Mouse (Mus musculus): Measurements from ENCODE around the gene Pou3f1.

Gene Pou3f1

DNA sequence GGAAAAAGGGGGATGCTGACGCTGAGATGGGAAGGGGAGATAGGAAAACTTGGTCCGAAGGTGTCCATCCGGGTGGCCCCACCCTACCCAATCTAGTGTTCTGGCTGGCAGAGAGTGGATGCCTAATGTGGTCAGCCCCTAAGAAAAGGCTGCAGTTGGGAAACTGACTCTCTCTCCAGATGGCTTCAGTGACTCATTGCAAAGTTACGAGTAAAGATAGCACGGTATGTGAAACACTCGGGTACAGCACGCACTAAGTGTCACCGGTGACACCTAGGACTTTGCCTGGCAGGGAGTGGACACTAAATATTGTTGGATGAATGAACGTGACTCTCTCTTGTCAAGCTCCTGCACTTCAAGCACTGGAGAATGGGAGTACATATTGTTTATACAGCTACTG, 12.7 kb upstream of the Pou3f1 start:
- ChIA-PET CTCF (interaction anchor here in 2 of 4 experiments (0.9 to 1.8 kb wide), 2 partner anchors 13 to 15 kb away, joined by 3 read pairs; partner anchors contain the start of gene Pou3f1 (in 1 of the 2)), POLR2A (no interaction called here)

DNA sequence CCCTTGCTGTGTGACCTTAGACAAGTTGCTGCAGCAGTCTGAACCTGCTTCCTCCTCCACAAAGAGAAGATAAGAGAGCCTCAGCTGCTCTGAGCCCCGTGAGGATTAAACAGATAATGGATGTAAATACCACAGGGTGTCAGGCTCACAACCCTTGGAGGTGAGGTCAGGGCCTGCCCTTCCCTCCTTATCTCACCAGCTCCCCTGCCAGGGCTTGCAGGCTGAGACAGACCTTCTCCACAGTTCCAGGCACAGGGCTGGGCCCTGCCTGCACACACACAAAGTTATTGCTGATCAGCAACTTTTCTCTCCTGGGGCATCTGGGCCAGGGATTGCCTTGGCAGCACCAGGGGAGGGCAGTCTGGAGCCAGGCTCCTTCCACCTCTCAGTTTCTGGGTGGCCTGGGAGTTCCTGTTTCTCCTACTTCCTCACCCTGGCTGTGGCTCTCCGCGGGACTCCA, 11.6 kb upstream of the Pou3f1 start:
- CTCF ChIA-PET, result interaction anchor here in 3 of 4 experiments (0.6 to 1.8 kb wide), 5 partner anchors 12 to 60 kb away, joined by 3 to 4 read pairs (median 3); partner anchors contain the start of gene Pou3f1 (in 1 of the 3)
- POLR2A ChIA-PET, result interaction anchor here in 3 of 4 experiments (0.5 to 2.9 kb wide), 8 partner anchors 8 to 1541 kb away, joined by 3 to 7 read pairs (median 3); partner anchors contain the start of gene Pou3f1 (in 2 of the 3)

DNA sequence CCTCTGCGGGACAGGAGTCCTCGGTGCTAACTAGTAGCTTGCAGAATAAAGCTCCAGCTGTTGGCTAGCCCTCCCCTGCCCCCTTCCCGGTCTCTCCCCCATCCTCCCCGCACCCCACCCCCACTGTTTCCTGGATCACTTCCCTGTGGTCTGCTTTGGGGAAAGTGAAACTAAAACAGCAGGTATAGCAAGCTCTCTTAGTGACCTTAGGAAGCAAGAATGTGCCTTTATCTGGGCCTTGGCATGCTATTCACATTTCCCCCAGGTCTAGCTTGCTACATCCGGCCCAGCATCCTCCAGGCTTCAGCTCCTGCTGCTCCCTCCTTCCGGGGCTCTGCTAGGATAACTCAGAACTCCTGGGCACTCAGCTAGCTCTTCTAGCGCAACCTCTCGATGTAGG, 10.0 kb upstream of the Pou3f1 start:
- CTCF ChIA-PET, result interaction anchor here in 3 of 4 experiments (0.6 to 1.3 kb wide), 5 partner anchors 10 to 1669 kb away, joined by 3 to 6 read pairs (median 4); partner anchors contain the start of gene Pou3f1 (in 2 of the 3)
- POLR2A ChIA-PET, result interaction anchor here in 3 of 4 experiments (0.6 to 2.9 kb wide), 6 partner anchors 10 to 184 kb away, joined by 3 to 7 read pairs (median 3); partner anchors contain the start of gene Pou3f1 (in 2 of the 3)

DNA sequence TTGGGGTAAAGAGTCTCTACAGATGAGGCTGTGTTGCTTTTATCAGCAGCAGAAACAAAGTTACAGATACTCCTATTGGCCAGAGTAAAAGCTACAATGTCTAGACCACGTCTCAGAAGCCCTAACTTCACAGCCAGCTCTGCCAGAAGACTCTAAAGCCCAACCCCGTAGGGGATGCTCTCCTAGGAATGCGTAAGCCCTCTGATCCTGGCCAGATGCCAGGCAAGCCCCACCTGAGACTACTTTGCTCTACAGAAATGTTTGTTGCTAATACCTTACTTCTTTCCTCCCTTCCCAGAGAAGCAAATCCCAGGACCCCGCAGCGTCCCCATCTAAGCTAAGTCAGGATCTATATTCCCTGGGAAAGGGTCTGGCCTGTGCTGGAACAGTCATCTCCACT, 8.7 kb upstream of the Pou3f1 start:
- ChIA-PET POLR2A (interaction anchor here in 2 of 4 experiments (0.6 to 2.9 kb wide), 3 partner anchors 9 to 63 kb away, joined by 3 to 7 read pairs (median 3); partner anchors contain the start of gene Pou3f1 (in 1 of the 2)), CTCF (no interaction called here)

DNA sequence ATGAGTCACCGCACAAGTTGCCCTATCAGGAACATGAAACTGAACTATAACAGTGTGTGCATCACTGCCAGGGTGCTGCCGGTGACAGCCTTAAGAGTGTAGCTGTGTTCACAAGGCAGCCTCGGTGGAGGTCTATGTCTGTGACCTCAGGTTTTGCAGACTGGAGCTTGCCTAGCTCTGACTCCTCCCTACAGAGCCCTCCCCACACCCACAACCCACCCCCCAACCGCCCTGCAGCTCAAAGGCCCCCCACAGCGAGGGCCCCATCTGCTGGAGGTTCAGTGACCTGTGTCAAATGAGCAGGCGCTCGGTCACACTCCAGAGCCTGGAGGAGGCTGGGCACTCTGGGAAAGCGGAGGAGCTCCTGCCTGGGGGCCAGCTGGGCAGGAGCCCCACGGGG, 3.7 kb upstream of the Pou3f1 start:
- ChIA-PET POLR2A (interaction anchor here in 2 of 4 experiments (0.7 to 1.6 kb wide), 7 partner anchors 8 to 77 kb away, joined by 3 to 6 read pairs (median 4); no protein-coding TSS in a partner anchor), CTCF (interaction anchor here in 3 of 4 experiments (0.5 to 1.2 kb wide), 8 partner anchors 12 to 511 kb away, joined by 3 to 6 read pairs (median 3); no protein-coding TSS in a partner anchor)

DNA sequence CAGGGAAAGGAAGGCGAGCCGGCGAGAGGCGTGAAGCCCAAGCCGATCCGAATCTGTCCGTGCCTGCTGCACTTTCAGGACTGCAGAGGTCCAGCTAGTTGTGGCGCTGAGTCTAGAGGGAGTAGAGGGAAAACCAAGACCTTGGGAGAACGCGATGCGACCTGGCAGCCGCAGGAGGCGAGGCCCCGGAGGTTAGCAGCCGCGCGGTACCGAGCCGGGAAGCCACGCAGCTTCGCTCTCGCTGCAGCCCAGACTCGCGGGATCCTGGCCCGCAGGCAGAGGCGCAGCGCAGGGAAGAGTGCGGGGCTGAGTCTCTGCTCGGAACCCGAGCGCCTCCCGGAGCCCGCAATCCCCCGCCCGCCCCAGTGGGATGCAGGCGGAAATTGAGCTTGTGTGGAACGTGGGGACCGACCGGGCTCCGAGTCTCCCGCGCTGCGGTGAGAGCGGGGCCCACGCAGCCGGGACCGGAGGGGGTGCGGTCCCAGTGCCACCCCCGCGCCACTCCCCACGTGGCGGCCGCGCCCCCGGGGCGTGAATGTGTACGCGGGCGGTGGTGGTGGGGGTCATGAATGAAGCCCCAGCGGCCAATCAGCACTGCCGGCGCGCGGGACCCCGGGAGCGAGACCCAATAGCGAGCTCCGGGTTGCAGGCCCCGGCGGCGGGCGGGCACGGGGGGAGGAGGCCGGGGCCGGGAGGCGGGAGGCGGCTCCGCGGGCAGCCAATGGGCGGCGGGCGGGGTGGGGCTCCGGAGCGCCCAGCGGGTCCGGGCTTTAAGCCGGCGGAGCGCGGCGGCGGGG, 445 bp downstream of the Pou3f1 start:
- ChIA-PET POLR2A (interaction anchor here in 3 of 4 experiments (0.5 to 3.4 kb wide), 58 partner anchors 8 to 1187 kb away, joined by 3 to 15 read pairs (median 4); partner anchors contain the start of genes Fhl3 (in 1 of the 3), Mtf1 (in 1 of the 3) and Utp11 (in 1 of the 3)), CTCF (interaction anchor here in 3 of 4 experiments (0.6 to 1.5 kb wide), 13 partner anchors 10 to 708 kb away, joined by 3 to 5 read pairs (median 4); partner anchors contain the start of gene Utp11 (in 1 of the 3))

DNA sequence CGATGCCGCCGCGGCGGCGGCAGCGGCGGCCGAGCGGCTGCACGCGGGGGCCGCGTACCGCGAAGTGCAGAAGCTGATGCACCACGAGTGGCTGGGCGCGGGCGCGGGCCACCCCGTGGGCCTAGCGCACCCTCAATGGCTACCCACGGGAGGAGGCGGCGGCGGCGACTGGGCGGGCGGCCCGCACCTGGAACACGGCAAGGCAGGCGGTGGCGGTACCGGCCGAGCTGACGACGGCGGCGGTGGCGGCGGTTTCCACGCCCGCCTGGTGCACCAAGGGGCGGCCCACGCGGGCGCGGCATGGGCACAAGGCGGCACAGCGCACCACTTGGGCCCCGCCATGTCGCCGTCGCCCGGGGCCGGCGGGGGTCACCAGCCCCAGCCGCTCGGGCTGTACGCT, 1.2 kb downstream of the Pou3f1 start:
- ChIA-PET CTCF (interaction anchor here in 2 of 4 experiments (0.9 to 1.5 kb wide), 7 partner anchors 9 to 171 kb away, joined by 3 to 5 read pairs (median 4); partner anchors contain the start of gene Utp11 (in 1 of the 2)), POLR2A (interaction anchor here in 3 of 4 experiments (0.5 to 3.4 kb wide), 39 partner anchors 8 to 512 kb away, joined by 3 to 15 read pairs (median 4); partner anchors contain the start of genes Fhl3 (in 1 of the 3), Mtf1 (in 1 of the 3) and Utp11 (in 1 of the 3))

DNA sequence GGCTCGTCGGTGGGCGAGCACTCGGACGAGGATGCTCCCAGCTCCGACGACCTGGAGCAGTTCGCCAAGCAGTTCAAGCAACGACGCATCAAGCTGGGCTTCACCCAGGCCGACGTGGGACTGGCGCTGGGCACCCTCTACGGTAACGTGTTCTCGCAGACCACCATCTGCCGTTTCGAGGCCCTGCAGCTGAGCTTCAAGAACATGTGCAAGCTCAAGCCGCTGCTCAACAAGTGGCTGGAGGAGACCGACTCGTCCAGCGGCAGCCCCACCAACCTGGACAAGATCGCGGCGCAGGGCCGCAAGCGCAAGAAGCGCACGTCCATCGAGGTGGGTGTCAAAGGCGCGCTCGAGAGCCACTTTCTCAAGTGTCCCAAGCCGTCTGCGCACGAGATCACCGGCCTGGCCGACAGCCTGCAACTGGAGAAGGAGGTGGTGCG, 1.8 kb downstream of the Pou3f1 start:
- CTCF ChIA-PET, result interaction anchor here in 2 of 4 experiments (0.5 to 1.3 kb wide), 2 partner anchors 14 to 430 kb away, joined by 3 read pairs; no protein-coding TSS in a partner anchor
- POLR2A ChIA-PET, result interaction anchor here in 3 of 4 experiments (0.6 to 3.4 kb wide), 15 partner anchors 9 to 480 kb away, joined by 3 to 15 read pairs (median 4); partner anchors contain the start of genes Mtf1 (in 1 of the 3) and Utp11 (in 1 of the 3)

DNA sequence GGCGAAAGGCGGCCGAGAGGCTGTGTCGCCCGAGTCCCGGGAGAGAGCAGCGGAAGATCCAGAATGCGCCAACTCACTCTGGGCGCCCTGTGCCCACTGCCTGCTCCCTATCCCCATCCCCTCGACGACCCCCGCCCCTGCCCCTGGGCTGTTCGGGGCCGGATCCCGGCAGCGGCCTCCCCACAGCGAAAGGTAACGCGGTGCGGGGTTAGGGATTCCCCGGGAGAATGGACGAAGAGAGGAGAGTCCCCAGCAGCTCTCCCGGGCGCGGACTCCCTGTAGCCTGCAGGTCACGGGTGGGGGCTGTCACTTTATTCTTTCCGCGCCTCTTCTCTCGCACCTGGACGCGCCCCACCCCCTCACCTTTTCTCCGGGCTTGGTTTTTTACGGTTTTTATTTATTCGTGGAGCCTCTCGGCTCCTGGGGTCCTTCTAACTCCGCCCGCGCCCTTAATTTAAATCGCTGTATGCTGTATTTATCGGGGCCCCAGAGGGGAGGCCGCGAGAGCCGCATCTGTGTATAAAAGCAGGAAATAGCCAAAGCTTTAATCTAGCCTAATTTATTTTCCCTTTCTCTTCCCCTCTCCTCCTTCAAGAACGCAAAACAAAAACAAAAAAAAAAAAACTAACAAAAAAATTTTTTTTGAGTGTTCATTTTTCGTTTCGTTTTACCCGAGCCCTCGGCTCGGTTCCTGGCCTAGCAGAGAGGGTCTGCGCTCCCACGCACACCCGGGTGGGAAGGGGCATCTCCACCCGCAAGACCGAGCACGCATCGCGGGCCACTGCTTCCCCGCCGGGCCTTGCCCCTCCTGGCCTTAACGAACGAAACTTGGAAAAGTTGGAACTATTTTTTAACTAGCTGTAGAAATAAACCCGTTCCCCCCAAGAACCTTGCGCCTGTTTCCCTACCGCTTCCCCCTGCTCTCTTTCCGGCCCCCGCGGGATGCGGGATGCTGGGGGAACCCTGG, 2.9 kb downstream of the Pou3f1 start:
- POLR2A ChIA-PET, result interaction anchor here in 3 of 4 experiments (0.6 to 3.4 kb wide), 8 partner anchors 12 to 1353 kb away, joined by 3 to 14 read pairs (median 3); no protein-coding TSS in a partner anchor
- CTCF ChIA-PET, result interaction anchor here in 1 of 4 experiments (0.6 to 1.3 kb wide), 3 partner anchors 23 to 431 kb away, joined by 3 to 4 read pairs (median 3); no protein-coding TSS in a partner anchor

DNA sequence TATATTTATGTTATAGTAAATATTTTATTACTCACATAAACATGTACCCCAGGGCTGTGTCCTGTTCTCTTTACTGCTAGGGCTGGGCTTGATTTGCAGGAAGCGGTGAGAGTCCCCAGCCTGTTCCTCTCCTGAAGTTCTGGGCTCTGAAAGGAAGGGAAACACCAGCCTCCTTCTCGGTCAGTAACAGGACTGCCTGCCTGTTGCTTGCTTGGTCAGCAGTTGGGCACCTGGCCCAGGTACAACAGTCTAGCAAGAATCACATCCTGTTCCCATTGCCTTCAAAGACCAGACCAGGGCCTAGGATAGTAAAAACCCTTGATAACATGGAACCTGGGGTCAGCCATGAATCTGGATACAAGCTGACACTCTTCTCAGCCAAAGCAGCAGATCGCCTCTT, 4.0 kb downstream of the Pou3f1 start:
- ChIA-PET POLR2A (interaction anchor here in 1 of 4 experiments (1.2 kb wide), 1 partner anchor 17 kb away, joined by 3 read pairs; no protein-coding TSS in a partner anchor), CTCF (interaction anchor here in 1 of 4 experiments (0.5 kb wide), 1 partner anchor 322 kb away, joined by 3 read pairs; no protein-coding TSS in a partner anchor)

DNA sequence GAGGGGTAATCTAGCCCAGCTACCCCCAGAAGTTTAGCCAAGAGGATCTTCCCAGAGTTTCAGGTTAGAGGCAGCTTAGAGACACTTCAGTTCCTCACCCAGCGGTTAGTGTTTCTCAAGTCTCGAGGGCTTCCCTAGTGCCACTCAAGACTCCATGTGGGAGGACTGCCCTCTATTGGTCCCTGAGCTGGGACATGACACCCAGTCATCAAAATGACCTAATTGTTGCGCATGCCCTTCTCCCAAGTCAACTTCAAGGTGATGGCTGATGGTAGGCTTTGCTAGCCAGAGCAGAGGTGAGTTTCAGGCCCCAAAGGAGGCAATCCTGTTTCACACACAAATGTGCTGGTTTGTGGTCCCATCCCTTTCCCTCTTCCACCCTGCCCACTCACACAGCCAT, 6.4 kb downstream of the Pou3f1 start:
- ChIA-PET CTCF (interaction anchor here in 3 of 4 experiments (0.6 to 1.3 kb wide), 5 partner anchors 156 to 521 kb away, joined by 3 to 4 read pairs (median 4); no protein-coding TSS in a partner anchor), POLR2A (interaction anchor here (0.6 to 1.0 kb wide), 4 partner anchors 9 to 403 kb away, joined by 3 to 5 read pairs (median 3); partner anchors contain the start of gene Dnali1 (in 1 of the 4))

DNA sequence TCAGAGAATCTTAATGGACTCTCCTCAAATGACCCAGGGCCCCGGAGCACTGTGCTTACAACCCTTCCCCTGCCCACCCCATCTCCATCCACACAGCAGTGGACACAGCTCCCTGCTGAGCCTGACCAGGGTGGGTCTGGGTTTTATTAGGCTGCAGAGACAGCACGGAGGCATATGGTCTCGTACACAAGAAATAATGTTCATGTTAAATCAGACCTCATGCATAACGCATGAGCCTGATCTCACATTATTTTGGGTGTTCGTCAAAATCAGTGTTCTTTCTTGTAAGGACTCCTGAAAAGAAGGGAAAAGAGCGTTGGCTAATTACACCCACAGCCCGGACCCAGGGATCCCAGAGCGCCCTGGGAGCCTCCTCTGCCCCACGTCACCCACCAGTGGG, 7.6 kb downstream of the Pou3f1 start:
- ChIA-PET CTCF (interaction anchor here in 1 of 4 experiments (0.6 kb wide), 1 partner anchor 192 kb away, joined by 3 read pairs; no protein-coding TSS in a partner anchor), POLR2A (interaction anchor here in 1 of 4 experiments (1.6 kb wide), 1 partner anchor 15 kb away, joined by 4 read pairs; no protein-coding TSS in a partner anchor)

DNA sequence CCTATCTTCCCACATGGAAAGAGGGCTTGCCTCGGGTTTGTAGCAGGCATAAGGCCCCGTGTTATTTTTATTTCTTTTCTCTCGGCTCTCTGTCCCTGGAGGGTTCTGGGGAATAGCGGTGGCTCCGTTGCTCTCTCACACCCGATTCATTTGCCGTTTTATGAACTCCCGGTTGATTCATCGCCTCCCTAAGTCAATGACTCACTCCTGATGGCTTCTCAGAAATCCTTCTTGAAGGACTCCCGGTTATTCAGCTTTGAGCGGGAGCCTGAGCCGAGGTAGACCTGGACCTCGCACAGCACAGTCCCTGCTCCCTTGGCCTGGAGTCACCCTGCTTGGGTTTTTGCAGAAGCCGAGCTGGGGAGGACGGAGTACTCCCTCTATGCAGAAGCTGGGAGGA, 8.0 kb downstream of the Pou3f1 start:
- ChIA-PET POLR2A (interaction anchor here in 1 of 4 experiments (1.1 to 1.6 kb wide), 2 partner anchors 13 to 14 kb away, joined by 3 to 4 read pairs; no protein-coding TSS in a partner anchor), CTCF (interaction anchor here in 1 of 4 experiments (0.6 kb wide), 1 partner anchor 12 kb away, joined by 4 read pairs; no protein-coding TSS in a partner anchor)

DNA sequence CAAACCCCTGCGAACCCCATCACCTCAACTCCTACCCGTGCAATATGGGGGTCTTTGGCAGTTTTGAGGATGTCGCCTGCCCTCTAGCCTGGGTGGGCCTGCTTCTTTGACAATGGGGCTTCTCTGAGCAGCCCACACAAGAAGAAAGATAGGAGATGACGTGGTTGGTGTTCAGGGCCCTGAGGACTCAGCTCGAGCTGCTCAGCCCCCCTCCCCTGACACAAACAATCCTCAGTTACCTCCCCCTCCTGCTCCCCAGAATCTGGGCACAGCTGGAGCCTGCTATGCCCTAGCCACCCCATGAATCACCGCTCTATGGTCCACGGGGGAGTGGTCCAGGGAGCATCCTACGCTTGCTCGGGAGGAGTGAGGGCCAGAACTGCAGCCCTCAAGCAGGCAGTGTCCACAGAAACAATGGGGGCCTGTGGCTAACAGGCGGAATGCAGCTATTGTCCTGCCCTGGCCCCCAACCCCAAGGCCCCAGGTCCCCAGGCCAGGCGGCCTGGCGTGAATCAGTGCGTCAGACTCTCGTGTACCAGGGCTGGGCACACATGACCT, 10.9 kb downstream of the Pou3f1 start:
- ChIA-PET POLR2A (interaction anchor here in 2 of 4 experiments (0.6 to 1.3 kb wide), 2 partner anchors 10 to 929 kb away, joined by 4 read pairs; partner anchors contain the start of gene Pou3f1 (in 1 of the 2)), CTCF (interaction anchor here in 1 of 4 experiments (1.6 kb wide), 1 partner anchor 10 kb away, joined by 5 read pairs; the partner anchor contains the start of gene Pou3f1)

DNA sequence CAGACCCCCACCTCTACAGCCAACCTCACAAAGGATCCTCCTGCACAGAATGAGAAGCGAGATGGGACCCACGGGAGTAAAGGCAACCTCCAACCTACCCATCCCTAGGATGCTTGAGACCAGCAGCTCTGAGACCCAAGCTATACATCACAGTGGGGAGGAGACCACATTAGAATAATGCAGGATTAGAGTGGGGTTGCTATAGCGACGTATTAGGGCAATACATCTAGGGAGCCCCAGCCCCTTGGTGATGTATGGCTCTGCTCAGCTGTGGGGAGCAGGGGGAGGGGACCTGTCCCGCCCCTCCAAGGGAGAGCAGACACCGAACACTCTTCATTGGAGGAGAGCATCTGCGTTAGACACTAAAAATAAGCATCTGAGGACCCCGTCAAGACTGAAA, 11.5 kb downstream of the Pou3f1 start:
- ChIA-PET CTCF (interaction anchor here in 2 of 4 experiments (0.6 to 0.7 kb wide), 2 partner anchors 23 to 1289 kb away, joined by 3 to 4 read pairs; no protein-coding TSS in a partner anchor), POLR2A (interaction anchor here in 2 of 4 experiments (0.6 to 1.3 kb wide), 2 partner anchors 11 to 930 kb away, joined by 4 read pairs; partner anchors contain the start of gene Pou3f1 (in 1 of the 2))

DNA sequence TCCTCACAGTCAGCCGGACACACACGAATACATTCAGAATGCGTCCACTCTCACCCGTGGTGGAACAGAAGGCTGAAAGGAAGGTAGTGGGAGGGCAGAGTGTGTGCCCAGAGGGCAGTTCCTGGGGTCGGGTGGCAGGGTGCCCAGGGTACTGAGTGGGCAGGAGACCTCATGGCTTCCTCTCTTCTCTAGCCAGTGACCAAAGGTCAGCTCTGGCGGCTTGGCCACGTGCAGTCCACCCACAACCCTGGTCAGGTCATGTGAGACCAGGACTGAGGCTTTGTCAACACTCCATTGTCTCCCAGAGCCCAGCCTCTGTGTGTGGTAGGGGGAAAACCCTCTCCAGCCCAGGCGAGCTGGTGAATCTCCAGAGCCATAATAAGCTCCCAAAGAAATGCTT, 13.6 kb downstream of the Pou3f1 start:
- ChIA-PET CTCF (no interaction called here), POLR2A (interaction anchor here in 1 of 4 experiments (3.1 kb wide), 1 partner anchor 13 kb away, joined by 15 read pairs; the partner anchor contains the start of gene Pou3f1)
